Mouse (Mus musculus) heart, embryonic 14.5 days (tissue): ENCODE results near the gene Nr4a2. TPM values are rescaled to one million over a fixed set of nuclear protein-coding genes. Genes with fewer than 3 reads are reported as not detected.

Experiments used
- polyA plus RNA-seq: library from polyadenylated mRNA; unstranded; fragments of >200 nt; fragmentation: Nextera tagmentation; extraction: Ambion mirVana; gene quantifications from 2 replicates; pipeline ENCODE4 v1.2.1, GENCODE M21; 2014

Nr4a2 gene
- polyA plus RNA-seq, 1 experiment from 2014 or later: 1.9 TPM

Other genes with a start within 250 kb of the Nr4a2 start
- 12.7 and 13.3 TPM in 2 replicates for gene Gpd2, start 113.6 kb upstream of the Nr4a2 start, polyA plus RNA-seq